Mouse (Mus musculus): Measurements from ENCODE around the gene Pdcd1lg2.

The Pdcd1lg2 gene

DNA sequence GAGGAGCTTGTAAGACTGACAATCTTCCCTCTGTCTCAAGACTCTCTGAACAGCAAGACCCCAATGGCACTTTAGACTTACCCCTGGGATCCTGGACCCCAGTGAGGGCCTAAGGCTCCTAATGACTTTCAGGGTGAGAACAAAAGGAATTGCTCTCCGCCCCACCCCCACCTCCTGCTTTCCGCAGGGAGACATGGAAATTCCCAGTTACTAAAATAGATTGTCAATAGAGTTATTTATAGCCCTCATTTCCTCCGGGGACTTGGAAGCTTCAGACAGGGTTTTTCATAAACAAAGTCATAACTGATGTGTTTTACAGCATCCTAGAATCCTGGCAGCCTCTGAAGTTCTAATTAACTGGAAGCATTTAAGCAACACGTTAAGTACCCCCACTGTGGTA, 59.9 kb downstream of the Pdcd1lg2 start:
- DNase-seq (ENCODE audit: low spot score) = no peak

GRCm38 (mm10) chr19:29472424-29472823, 61.7 kb downstream of the Pdcd1lg2 start:
- DNase-seq (ENCODE audit: low spot score) = no peak

DNA sequence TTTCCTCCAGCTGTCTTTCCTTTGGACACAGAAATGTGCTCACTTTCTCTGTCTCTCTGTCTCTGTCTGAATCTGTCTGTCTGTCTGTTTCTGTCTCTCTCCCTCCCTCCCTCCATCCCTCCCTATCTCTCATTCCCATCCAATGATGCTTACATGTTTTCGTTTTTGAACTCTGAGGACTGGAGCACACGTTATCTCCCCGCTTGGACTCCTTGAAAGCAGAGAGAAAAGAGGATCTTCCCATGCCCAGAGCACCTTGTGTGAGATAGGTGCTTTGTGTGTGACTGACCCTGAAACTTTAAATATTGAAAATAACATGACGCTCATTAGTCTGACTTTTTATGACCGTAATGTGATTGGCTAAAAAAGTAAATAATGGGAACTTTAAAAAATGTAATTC, 62.2 kb downstream of the Pdcd1lg2 start:
- no peak for DNase-seq (ENCODE audit: low spot score)

DNA sequence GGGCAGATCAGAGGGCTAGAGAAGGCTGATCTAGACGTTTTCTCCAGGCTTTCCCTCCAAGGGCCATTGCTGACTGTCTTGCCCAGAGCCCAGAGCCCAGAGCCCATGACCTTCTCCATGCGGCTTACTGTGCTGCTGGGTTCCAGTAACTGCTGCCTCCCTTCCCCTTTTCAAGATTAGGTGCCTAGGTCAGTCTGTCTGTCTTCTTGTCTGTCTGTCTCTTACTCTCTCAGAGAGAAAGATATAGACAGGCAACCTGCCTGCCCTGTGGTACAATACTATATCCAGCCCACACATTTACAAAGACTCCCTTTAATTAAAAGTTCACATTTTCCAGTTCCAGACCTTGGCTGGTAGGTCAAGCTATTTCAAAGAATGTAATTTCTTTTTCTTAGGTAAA, 64.1 kb downstream of the Pdcd1lg2 start:
- no peak for DNase-seq (ENCODE audit: low spot score)

DNA sequence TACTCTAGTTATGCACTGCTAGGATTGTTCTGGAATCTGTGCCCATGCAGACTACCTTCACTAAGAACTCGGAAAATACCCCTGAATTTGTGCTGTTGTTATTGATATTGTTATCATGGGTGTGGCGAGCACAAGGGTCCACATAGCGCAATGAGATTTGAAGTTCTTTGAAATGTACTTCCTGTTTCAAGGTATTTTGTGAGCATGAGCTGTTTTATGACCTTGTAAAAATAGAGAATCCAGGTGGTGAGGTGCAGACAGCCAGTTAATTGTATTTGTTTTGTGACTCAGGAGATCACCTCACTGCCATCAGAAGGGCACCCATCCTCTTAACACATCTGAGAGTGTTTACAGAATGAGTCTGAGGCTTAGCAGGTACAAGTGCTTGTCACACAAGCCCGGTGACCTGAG, 64.5 kb downstream of the Pdcd1lg2 start:
- DNase-seq (ENCODE audit: low spot score) = no peak

DNA sequence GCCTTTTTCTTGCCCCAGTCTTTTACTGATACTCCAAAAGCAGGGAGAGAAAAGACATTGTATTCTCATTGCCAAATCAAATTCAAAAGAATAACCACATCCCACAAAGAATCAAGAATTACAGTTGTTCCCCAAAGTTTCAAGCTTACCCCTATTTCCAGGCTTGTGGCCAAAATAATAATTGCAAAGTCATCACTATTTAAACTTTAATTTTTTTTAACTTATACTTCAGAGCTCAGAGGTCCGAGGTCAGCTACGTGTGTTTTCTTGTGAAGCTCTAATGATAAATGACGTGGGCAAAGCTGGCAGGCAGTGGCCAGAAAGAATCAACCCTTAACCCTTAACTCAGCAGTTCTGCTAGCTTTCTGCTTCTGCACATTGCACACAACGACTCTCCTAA, 67.9 kb downstream of the Pdcd1lg2 start:
- DNase-seq (ENCODE audit: low spot score) = no peak

DNA sequence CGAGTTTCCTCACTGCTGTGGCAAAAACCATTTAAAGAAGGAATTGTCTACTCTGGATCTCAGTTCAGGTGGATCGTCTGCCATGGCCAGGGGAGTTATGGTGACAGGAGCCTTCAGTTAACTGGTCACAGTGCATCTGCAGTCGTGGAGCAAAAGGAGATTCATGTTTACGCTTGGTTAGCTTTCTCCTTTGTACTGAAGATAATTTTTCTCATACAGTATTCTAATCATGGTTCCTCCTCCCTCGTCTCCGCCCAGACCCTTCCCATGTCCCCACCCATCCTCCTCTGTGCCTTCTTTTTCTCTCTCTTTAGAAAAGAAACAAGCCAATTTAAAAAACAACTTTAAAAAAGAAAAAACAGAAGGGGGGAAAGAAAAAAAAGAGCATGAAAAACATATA, 70.9 kb downstream of the Pdcd1lg2 start:
- no peak for DNase-seq (ENCODE audit: low spot score)

GRCm38 (mm10) chr19:29482148-29482547, 71.4 kb downstream of the Pdcd1lg2 start:
- no peak for DNase-seq (ENCODE audit: low spot score)

- DNase-seq (ENCODE audit: low spot score) = no peak
Measured at GRCm38 (mm10) chr19:29482637-29483036, 71.9 kb downstream of the Pdcd1lg2 start.

DNA sequence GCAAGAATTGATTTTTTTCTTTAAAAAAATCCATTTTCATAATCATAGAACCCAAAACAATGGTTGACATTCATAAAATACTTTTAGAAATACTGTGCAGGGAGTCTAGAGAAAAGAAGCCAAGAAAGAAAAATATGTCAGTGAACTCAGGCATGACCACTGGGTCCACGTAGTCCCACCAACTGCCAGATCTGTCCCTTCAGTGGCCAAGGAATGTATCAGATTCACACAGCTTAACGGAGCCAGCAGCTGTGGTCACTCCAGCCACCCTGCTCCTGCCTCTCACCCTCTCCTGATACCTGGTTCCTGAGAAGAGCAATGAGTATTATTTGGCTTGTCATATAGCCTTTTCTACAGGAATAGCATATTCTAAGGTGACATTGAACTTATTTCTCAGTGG, 72.7 kb downstream of the Pdcd1lg2 start:
- DNase-seq (ENCODE audit: low spot score) = no peak

DNA sequence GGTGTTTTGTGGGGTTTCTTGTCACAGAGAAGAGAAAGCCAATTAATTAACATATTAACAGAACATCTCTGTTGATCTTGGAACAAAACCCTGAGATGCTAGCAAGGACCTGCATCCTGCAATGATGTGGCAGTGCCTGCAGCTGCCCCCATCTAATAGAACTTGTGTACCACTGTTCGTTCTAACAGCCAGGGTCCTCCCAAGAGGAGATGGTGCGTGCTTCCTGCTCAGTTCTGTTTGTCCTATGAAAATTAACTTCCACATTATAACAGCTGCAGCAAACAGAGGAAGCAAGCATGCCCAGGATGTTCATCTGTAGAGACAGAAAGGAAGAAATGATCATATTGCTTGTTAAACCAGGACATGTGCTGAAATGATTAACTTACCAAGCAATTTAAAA, 73.8 kb downstream of the Pdcd1lg2 start:
- DNase-seq (ENCODE audit: low spot score) = no peak

DNA sequence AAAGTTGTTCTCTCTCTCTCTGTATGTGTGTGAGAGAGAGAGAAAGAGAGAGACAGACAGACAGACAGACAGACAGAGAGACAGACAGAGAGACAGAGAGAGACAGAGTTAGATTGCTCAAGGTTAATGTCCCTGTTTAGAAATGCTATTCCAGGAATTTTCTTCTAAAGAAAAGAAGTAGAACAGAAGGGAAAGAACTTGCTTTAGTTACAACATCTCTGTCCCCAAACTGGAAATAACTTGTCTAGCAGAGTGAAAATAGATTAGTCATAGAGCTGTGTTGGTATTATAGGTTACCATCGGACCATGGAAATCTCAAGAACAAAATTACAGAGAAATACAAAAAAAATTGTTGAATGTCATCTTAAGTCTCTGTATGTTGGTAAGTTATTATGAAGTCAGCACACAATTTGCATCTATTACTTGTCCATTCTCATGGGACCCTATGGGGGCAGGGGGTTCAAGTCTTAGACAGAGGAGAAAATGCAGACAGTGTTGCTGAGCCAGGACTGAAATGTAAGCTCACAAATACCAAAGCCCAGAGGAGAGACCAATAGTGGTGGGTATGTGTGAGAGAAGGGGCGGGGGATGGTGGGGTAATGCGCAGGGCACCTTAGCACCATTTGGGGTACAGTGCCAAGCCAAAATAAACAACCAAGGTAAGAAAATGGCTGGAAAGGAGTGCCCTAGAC, 74.7 kb downstream of the Pdcd1lg2 start:
- DNase-seq (ENCODE audit: low spot score) = no peak

GRCm38 (mm10) chr19:29486545-29487206, 76.0 kb downstream of the Pdcd1lg2 start:
- DNase-seq (ENCODE audit: low spot score) = no peak

DNA sequence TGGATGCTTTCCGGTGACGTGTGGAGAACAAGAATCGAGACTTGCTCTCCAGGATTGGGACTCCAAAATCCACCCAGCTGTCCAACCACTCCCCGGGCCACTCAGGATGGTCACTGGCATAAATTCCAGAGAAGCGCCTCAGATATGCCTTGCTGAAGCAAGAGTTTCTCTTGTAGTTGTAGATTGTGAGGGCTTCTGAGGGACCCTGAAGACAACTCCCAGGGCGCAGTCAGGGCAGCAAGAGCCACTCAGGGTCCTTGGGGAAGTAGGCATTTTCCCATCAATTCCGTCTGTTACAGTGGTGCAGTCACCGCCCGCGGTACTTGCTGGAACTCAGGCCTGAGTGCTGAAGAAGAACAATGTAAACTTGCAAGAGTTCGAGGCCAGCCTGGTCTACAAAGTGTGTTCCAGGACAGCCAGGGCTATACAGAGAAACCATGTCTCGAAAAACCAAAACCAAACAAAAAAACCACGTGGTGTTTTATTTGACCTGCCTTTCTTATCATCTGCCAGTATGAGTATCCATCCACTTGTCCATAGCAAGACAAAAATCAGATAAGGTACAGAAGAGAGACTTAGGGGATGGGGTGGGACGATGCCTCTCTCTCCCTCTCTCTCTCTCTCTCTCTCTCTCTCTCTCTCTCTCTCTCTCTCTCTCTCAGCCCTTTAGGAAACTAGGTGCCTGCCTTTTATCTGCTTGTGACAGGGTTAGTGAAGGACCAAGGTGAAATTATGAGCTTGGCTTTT, 76.8 kb downstream of the Pdcd1lg2 start:
- no peak for DNase-seq (ENCODE audit: low spot score)

GRCm38 (mm10) chr19:29488073-29488390, 77.3 kb downstream of the Pdcd1lg2 start:
- no peak for DNase-seq (ENCODE audit: low spot score)

- no peak for DNase-seq (ENCODE audit: low spot score)
Measured at GRCm38 (mm10) chr19:29488420-29488819, 77.7 kb downstream of the Pdcd1lg2 start.

GRCm38 (mm10) chr19:29489785-29490284, 79.1 kb downstream of the Pdcd1lg2 start:
- no peak for DNase-seq (ENCODE audit: low spot score)

DNA sequence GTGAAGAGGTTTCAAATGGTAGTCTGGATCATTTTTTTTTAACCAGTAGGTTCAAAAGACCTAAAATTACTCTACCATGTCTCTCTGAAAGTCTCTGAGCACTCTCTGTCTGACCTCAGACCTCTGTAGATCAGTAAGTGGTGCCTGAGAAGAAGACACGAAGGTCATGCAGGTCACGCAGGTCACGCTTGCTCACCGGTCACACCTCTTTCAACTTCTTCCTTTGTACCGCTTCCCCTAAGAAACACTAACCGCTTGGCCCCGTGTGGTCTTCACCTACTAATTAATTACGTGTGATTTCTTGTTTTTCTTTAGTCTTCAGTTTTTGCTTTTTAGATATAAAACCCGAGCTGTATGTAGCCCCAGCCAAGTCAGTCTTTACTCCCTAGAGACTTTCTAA, 80.7 kb downstream of the Pdcd1lg2 start:
- no peak for DNase-seq (ENCODE audit: low spot score)

DNA sequence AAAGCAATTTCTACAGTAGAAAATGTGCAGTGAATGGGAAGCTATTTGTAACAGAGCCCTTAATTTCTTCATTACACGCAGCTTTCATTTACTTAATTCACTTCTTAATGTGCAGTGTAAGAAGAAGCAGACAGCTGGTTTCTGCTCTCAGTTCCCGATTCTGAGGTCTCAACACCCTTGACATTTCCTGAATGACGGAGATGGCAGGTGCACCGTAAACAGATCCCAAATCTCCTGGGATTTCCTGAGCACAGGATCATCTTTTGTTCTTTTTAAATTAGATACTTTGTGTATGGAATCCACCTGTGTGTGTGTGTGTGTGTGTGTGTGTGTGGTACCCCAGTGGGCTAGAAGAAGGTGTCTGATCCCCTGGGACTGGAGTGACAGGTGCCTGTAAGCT, 83.7 kb downstream of the Pdcd1lg2 start:
- DNase-seq (ENCODE audit: low spot score) = no peak

GRCm38 (mm10) chr19:29496001-29496597, 85.4 kb downstream of the Pdcd1lg2 start:
- no peak for DNase-seq (ENCODE audit: low spot score)

DNA sequence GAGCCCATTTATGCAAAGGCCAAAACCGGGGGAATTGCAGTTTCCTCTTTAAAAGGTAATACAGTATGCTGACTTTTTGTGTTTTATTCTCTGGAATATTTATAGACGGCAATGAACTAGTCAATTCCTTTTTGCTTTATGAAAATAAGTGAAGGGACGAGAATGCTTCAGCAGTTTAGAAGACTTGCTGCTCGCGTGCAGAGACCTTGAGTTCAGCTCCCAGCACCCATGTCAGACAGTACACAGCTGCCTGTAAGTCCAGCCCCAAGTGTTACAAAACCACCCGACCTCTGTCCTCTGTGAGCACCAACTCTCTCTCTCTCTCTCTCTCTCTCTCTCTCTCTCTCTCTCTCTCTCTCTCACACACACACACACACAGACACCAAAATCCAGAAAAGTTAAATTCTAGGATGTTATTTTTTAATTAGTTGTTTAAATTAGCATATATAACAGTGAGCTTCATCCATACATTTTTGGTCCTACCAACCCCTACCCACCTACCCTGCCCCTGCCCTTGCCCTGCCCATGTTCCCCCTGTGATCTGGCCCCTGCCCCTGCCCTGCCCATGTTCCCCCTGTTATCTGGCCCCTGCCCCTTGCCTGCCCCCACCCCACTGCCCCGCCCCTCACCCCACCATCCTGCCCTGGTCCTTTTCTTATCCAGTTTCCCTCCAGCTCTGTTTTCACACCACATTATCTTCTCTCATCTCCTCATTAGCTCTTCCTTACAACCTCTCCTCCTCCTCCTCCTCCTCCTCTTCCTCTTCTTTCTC, 86.3 kb downstream of the Pdcd1lg2 start:
- DNase-seq (ENCODE audit: low spot score) = no peak

DNA sequence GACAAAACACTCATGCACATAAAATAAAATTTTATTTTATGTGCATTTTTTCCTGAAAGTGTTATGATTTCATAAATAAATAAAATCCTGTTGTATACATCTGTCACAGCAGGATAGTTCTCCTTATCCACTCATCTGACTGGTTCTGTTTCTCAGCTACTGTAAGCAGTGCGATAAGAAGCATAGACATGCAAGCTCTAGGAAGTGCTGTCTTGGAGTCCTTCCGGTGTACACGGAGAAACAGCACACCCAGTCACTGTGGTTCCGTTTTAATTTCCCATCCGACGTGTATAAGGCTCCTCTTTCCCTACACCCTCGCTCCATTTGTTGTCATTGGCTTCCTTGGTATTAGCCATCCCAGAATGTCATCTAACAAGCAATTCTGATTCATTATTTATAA, 87.2 kb downstream of the Pdcd1lg2 start:
- DNase-seq (ENCODE audit: low spot score) = no peak

All from embryo, embryonic 10 days (tissue).